Mouse (Mus musculus) B cell, adult 2 months (primary cell): ENCODE data around the gene 4930432K21Rik.

ENCODE experiments used
- DNase-seq, 2 experiments: peaks; one replicate each; pipeline ENCODE4 v3.0.0; 2022

4930432K21Rik gene

DNA sequence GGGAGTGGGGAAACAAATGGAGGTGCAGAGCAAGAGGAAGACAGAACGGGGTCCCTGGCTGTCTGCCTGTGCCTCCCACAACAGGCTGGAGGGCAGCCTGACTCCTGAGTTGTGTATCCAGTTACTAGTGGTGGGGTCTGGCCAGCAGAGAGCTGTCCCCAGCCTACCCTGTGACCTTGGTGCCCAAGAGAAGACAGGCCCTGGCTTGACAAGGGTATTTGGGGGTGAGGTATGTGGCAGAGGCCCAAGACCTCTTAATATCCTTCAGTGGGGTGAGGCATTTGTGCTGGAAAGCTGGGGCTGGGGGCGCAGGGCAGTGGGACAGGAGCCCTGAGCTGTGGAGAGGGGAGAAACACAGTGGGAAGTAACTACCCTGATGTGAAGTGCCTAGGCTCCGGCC is 63.4 kb downstream of the 4930432K21Rik start:
- peak; percentile 23 to 30 for DNase-seq

DNA sequence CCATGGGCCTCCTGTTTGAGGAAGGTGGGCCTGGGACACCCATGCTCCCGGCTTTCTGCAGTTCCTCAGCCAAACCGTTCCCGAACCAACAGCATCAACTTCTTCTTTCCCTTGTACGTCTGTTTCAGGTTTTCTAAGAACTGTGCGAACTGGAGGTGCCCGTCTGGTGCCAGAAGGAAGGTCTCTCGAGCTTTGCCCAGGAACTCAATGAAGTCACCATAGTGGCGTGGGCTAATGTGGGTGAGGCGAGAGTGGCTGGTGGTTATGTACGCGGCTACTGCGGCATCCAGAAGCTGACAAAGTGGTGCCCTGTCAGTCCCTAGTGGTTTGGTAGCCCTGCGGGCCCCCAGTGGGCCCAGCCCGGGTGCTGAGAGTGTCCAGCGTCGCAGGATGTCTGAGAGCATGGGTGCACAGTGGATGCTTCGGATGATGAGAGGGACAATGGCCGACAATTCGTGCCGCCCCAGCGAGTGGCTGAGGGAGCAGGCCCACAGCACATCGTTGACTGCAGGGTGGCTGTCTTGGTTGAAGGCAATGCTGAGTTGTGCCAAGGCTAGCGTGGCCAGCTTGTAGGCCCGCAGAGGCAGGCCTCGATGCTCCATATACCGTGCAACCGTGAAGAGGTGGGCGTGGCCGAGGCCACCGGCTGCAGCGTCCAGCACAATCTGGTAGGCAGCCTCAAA is 64.2 kb downstream of the 4930432K21Rik start:
- DNase-seq, result no peak

DNA sequence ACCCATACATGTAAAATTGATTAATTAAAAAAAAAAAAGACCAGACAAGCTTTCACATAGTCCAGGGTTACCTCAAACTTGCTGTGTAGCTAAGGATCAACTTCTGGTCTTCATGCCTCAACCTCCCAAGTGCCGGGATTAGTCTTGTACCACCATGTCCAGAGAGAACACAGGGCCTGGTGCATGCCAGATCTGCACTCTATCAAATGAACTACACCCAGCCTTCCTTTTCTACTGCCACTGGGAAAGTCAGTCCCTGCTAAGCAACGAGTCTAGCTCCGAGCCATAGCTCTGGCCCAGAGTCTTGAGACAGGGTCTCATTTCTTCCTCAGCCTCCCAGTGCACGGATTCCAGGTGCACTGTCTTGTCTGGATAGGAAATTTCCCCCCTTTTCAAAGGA is 65.5 kb downstream of the 4930432K21Rik start:
- DNase-seq, result no peak

DNA sequence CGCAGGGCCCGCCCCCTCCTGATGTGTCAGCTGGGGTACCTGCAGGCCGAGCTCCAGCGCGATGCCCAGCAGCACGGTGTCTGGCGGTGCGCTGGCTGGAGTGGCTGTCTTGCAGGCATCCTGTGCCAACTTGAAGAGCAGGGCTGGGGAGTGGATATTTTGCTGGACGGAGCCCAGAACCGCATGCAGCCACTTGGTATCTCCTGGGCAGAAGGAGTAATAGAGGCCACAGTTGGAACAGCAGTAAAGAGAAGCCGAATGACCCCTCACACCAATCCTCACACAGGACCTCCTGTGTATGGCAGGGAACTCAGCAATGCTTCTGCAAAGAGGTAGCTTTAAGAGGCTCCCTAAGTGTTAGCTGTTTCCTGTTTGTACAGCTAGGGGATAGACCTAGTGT is 69.4 kb downstream of the 4930432K21Rik start:
- DNase-seq, result no peak

DNA sequence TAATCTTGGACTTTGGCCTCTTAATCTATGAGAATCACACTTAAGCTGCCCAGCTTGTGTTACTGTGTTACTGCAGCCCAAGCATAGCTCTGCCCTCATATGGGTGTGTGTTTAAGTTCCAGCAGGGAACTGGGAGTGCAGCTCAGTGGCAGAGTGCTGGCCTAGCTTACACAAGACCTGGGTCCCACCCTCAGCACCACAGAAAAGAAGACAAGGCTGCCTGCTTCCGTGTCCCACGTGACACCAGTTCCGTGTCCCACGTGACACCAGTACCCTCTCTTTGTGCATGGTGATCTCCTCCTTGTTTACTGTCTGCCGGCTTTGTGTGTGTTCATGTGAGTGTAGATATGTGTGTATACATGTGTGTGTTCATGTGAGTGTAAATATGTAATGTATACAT is 70.3 kb downstream of the 4930432K21Rik start:
- DNase-seq, result no peak

DNA sequence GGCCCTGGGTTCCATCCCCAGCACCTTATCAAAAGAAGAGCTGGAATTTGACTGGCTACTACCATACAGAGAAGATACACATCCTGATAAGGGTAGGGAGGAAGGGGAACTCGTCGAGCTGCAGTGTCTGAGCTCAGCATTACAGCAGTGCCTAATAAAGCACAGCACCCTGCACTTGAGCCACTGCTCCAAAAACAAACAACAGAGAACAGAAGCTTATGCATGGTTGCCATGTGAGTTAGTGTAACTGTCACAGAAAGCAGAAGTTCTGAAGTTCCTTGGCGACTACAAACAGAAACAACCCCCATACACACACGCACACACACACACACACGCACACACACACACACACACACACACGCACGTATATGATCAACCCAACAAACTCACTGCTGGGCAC is 72.3 kb downstream of the 4930432K21Rik start:
- DNase-seq, result peak; percentile 42 to 44
